Mouse (Mus musculus) liver, embryonic 14.5 days (tissue): ENCODE data around the gene Wipf3.

Source experiments
- CTCF ChIP-seq: IDR thresholded peaks from 2 replicates; pipeline ENCODE4 v1.5.1; 2016; ENCODE audit warnings: antibody characterized with exemption, low read depth, control low read depth
- EP300 ChIP-seq: IDR thresholded peaks from 2 replicates; pipeline ENCODE4 v1.6.1; 2016; ENCODE audit warnings: antibody characterized with exemption, low read depth

- TF ChIP-seq CTCF: no peak
- TF ChIP-seq EP300: no peak
Measured at GRCm38 (mm10) chr6:54447353-54447752, 17.9 kb downstream of the Wipf3 start.
